Mouse (Mus musculus) bone marrow macrophage, adult 2 months (primary cell): Measurements from ENCODE around the gene Il3.

ENCODE experiments used
- CTCF ChIP-seq: IDR thresholded peaks from 2 replicates; pipeline ENCODE4 v1.5.1; 2012; ENCODE audit warnings: low read depth, mild to moderate bottlenecking, low read length, moderate library complexity
- POLR2A ChIP-seq: IDR thresholded peaks from 2 replicates; pipeline ENCODE4 v1.6.1; 2012; ENCODE audit warnings: mild to moderate bottlenecking, low read depth, low read length, borderline replicate concordance

DNA sequence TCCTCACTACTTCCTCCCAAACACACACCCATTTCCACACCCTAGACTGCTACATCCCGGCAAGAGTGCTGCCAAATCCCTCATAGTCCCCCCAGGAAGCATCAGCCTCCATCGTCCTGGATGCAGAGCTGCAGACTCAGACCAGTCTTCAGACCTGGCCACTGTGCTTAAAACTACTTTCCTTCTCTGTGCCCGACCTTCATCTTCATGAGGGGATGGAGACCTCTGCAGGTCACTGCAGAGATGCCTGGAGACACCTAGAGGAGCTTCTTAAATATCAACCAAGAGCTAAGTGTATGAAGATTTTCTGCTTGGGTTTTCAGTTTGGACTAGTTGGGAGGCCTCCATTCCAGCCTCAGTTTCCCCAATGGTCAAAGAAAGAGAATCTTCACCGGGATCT, 13.0 kb downstream of the Il3 start:
- peak; percentile 33; the same call in 1 of the 2 replicates for TF ChIP-seq CTCF
- TF ChIP-seq POLR2A: no peak
